Mouse (Mus musculus) kidney, postnatal 0 days (tissue): Measurements from ENCODE around the gene Fas. TPM values are rescaled to one million over a fixed set of nuclear protein-coding genes. Genes with fewer than 3 reads are reported as not detected.

ENCODE experiments used
- ATAC-seq: fragments of 200-750 bp; cut with Nextera tagmentation; replicated peaks from 2 replicates; pipeline ENCODE4 v1.8.0; 2017; ENCODE audit warnings: low read depth, moderate number of reproducible peaks, moderate TSS enrichment, moderate library complexity; ENCODE audit not compliant: low FRiP score
- DNase-seq: peaks from one replicate; pipeline ENCODE4 v3.0.0-alpha.2; 2016; ENCODE audit warnings: low spot score
- H3K27ac ChIP-seq: fragments of 300-500 bp; sonication (generic); 2 replicates; pipeline ENCODE4 v1.5.1; 2014; ENCODE audit warnings: mild to moderate bottlenecking
- H3K27me3 ChIP-seq: fragments of 300-500 bp; sonication (generic); 2 replicates; pipeline ENCODE4 v1.6.1; 2014; ENCODE audit warnings: low read length, mixed read lengths; ENCODE audit not compliant: insufficient read depth
- H3K36me3 ChIP-seq: fragments of 300-500 bp; sonication (generic); 2 replicates; pipeline ENCODE4 v1.6.1; 2014; ENCODE audit warnings: low read length, mixed read lengths; ENCODE audit not compliant: insufficient read depth
- H3K4me1 ChIP-seq: fragments of 300-500 bp; sonication (generic); replicated peaks from 2 replicates; pipeline ENCODE4 v1.6.1; 2014; ENCODE audit warnings: antibody characterized with exemption, low read length, mixed read lengths; ENCODE audit not compliant: insufficient read depth
- H3K4me2 ChIP-seq: fragments of 300-500 bp; sonication (generic); 2 replicates; pipeline ENCODE4 v1.6.1; 2014; ENCODE audit warnings: mild to moderate bottlenecking, low read length, moderate library complexity, mixed read lengths
- H3K4me3 ChIP-seq: fragments of 300-500 bp; sonication (generic); replicated peaks from 2 replicates; pipeline ENCODE4 v1.5.1; 2014; ENCODE audit warnings: low read depth, low read length
- H3K9ac ChIP-seq: fragments of 300-500 bp; sonication (generic); 2 replicates; pipeline ENCODE4 v1.6.1; 2014; ENCODE audit warnings: low read depth, low read length
- H3K9me3 ChIP-seq: fragments of 300-500 bp; sonication (generic); replicated peaks from 2 replicates; pipeline ENCODE4 v1.6.1; 2016; ENCODE audit warnings: low read length, inconsistent platforms, mixed read lengths
- CTCF ChIP-seq: IDR thresholded peaks from 2 replicates; pipeline ENCODE4 v1.5.1; 2016; ENCODE audit warnings: antibody characterized with exemption, low read depth, mild to moderate bottlenecking, moderate library complexity
- WGBS: fragments of 180-500 bp; shearing (Covaris S2); extraction: QIAGEN DNeasy Blood & Tissue Kit; methylation state at CpG from one replicate; pipeline ENCODE4 v1.1.7; 2014; 5-methylcytosine and 5-hydroxymethylcytosine counted together
- polyA plus RNA-seq: library from polyadenylated mRNA; unstranded; fragments of >200 nt; fragmentation: Nextera tagmentation; extraction: Ambion mirVana; gene quantifications from 2 replicates; pipeline ENCODE4 v1.2.1, GENCODE M21; 2015

The Fas gene
- polyA plus RNA-seq, result 7.6 and 8.4 TPM in 2 replicates

- H3K4me1 ChIP-seq, result no peaks in the 10 kb centered on the region
- no peaks in the 10 kb centered on the region for H3K36me3 ChIP-seq
- H3K9me3 ChIP-seq, result no peaks in the 10 kb centered on the region
- H3K4me3 ChIP-seq, result peak within 1 kb of the TSS; percentile 52
- peak; percentile 85 for DNase-seq
- no peaks in the 10 kb centered on the region for H3K27me3 ChIP-seq
- peak within 1 kb of the TSS; percentile 21 for H3K27ac ChIP-seq
- peak; percentile 90 for ATAC-seq
- TF ChIP-seq CTCF, result no peak
- H3K9ac ChIP-seq, result peak within 1 kb of the TSS; percentile 40
- H3K4me2 ChIP-seq, result peak within 1 kb of the TSS; percentile 80
- 5% methylated on average over 19 of the region's 19 CpGs for WGBS
Measured at GRCm38 (mm10) chr19:34289948-34290789, at the start of gene Fas. TSS of gene Fas (plus strand) at chr19:34290666.

GRCm38 (mm10) chr19:34241247-34241915, 49.1 kb upstream of the Fas start:
- Histone ChIP-seq H3K27ac (no peak overlapping the region), H3K4me1 (no peaks in the 10 kb centered on the region), H3K4me3 (no peak overlapping the region), H3K9ac (no peak overlapping the region), H3K4me2 (no peak overlapping the region), H3K9me3 (no peaks in the 10 kb centered on the region), H3K36me3 (peaks cover 4% of the 10 kb centered on the region; the same call in 1 of the 2 replicates), H3K27me3 (no peaks in the 10 kb centered on the region)
- ATAC-seq (no peak), DNase-seq (peak; percentile 82)
- TF ChIP-seq CTCF, result peak; percentile 74
- WGBS, result 66% methylated on average over 15 of the region's 15 CpGs

- Histone ChIP-seq H3K27ac (no peak overlapping the region), H3K4me3 (no peak overlapping the region), H3K9ac (no peak overlapping the region), H3K4me1 (no peaks in the 10 kb centered on the region), H3K9me3 (no peaks in the 10 kb centered on the region), H3K4me2 (no peak overlapping the region), H3K27me3 (no peaks in the 10 kb centered on the region), H3K36me3 (peaks cover 4% of the 10 kb centered on the region; the same call in 1 of the 2 replicates)
- TF ChIP-seq CTCF, result no peak
- no peak for DNase-seq
- no peak for ATAC-seq
Measured at GRCm38 (mm10) chr19:34242925-34243324, 47.5 kb upstream of the Fas start.

GRCm38 (mm10) chr19:34244056-34244455, 46.4 kb upstream of the Fas start:
- TF ChIP-seq CTCF, result peak; percentile 75
- DNase-seq (peak; percentile 94), ATAC-seq (no peak)
- H3K4me2 ChIP-seq, result no peak overlapping the region
- no peak overlapping the region for H3K27ac ChIP-seq
- 11% methylated on average over 6 of the region's 6 CpGs for WGBS
- H3K9me3 ChIP-seq, result no peaks in the 10 kb centered on the region
- no peaks in the 10 kb centered on the region for H3K27me3 ChIP-seq
- no peak overlapping the region for H3K9ac ChIP-seq
- no peaks in the 10 kb centered on the region for H3K36me3 ChIP-seq
- H3K4me3 ChIP-seq, result no peak overlapping the region
- H3K4me1 ChIP-seq, result no peaks in the 10 kb centered on the region

DNA sequence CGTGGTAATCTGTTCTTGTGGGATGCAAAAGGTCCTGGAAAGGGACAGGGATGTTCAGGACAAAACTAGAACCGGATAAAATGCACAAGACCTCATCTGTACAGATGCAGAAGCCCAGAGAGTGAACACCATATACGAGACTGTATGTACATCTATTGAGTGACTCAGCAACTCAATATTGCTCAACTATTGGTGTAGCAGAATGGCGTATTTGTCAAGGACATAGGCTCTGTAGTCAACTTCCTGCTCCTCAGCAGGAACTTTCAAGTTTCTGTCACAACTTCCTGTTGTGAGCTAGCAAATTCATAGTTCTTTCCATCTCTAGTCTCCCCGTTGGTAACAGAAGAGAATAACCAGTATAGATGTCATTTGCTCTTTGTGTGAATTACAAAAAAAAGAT, 41.9 kb upstream of the Fas start:
- Histone ChIP-seq H3K9ac (no peak overlapping the region), H3K4me2 (no peak overlapping the region), H3K27me3 (no peaks in the 10 kb centered on the region), H3K36me3 (no peaks in the 10 kb centered on the region), H3K4me1 (no peaks in the 10 kb centered on the region), H3K4me3 (no peak overlapping the region), H3K9me3 (no peaks in the 10 kb centered on the region), H3K27ac (no peak overlapping the region)
- no peak for DNase-seq
- no peak for ATAC-seq
- TF ChIP-seq CTCF, result no peak
- 82% methylated on average over 5 of the region's 5 CpGs for WGBS

- DNase-seq (no peak), ATAC-seq (no peak)
- Histone ChIP-seq H3K4me3 (no peak overlapping the region), H3K4me1 (0 out of 2 replicates have a peak, but pooled peaks cover 3% of the 10 kb centered on the region), H3K36me3 (no peaks in the 10 kb centered on the region), H3K27me3 (no peaks in the 10 kb centered on the region), H3K9ac (no peak overlapping the region), H3K27ac (no peak overlapping the region), H3K9me3 (no peaks in the 10 kb centered on the region), H3K4me2 (no peak overlapping the region)
- TF ChIP-seq CTCF, result no peak
- WGBS, result 90% methylated on average over 4 of the region's 4 CpGs
Measured at GRCm38 (mm10) chr19:34250621-34251020, 39.8 kb upstream of the Fas start.
